Mouse (Mus musculus): ENCODE results near the gene Etv5. TPM values are rescaled to one million over a fixed set of nuclear protein-coding genes. Genes with fewer than 3 reads are reported as not detected.

Gene Etv5
- polyA plus RNA-seq, 1 experiment from 2014 or later, result 27.5 TPM

DNA sequence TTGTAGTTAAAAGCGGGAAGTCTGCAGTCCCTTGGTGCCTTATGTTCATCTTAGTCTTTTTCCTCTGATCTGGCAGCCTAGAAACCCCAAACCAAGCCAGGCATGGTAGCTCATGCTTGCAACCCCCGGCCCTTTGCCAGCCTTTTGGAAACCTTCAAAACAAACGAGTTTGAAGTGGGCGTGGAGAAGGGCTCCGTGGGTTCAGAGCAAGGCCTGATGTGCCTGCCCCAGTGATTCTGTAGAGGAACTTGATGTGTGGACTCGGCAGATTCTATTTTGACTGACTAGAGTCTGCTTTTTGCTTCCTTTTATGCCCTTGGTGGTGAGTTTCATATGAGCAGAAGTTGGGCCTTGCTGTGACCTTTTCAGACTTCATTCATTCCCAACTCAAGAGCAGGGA, 5.3 kb upstream of the Etv5 start:
- Histone ChIP-seq H3K27ac (no peak overlapping the region), H3K4me2 (no peak overlapping the region), H3K4me1 (peaks cover 18% of the 10 kb centered on the region), H3K9me3 (no peaks in the 10 kb centered on the region), H3K4me3 (no peak overlapping the region), H3K27me3 (0 out of 2 replicates have a peak, but pooled peaks cover 2% of the 10 kb centered on the region), H3K36me3 (no peaks in the 10 kb centered on the region), H3K9ac (no peak overlapping the region)
- ATAC-seq (ENCODE audit: insufficient number of reproducible peaks, low FRiP score, low TSS enrichment, low read depth), result no peak
- WGBS, result 44% methylated on average over 6 of the region's 6 CpGs

DNA sequence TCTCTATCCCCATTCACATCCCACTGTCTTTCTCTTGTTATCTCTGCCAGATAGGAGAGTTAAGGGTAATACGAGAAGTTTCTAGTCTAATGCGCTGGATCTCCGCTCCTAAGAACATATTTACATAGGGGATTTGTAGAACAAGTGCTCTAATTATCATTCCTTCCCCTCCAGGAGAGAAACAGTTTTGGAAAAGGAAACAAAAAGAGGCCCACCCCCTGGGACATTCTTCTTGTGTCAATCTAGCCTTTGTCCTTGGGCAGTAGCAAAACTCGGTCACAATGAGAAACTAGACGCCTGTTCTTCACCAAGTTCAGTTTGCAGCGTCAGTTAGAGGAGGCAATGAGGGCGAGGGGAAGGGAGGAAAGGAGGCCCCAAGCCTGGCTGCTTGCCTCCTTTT, 2.7 kb upstream of the Etv5 start:
- no peaks in the 10 kb centered on the region for H3K9me3 ChIP-seq
- peaks cover 27% of the 10 kb centered on the region for H3K4me1 ChIP-seq
- WGBS, result 73% methylated on average over 7 of the region's 7 CpGs
- no peak overlapping the region for H3K4me3 ChIP-seq
- H3K9ac ChIP-seq, result no peak overlapping the region
- H3K36me3 ChIP-seq, result no peaks in the 10 kb centered on the region
- H3K4me2 ChIP-seq, result no peak overlapping the region
- no peak overlapping the region for H3K27ac ChIP-seq
- no peak for ATAC-seq (ENCODE audit: insufficient number of reproducible peaks, low FRiP score, low TSS enrichment, low read depth)
- H3K27me3 ChIP-seq, result 0 out of 2 replicates have a peak, but pooled peaks cover 2% of the 10 kb centered on the region

DNA sequence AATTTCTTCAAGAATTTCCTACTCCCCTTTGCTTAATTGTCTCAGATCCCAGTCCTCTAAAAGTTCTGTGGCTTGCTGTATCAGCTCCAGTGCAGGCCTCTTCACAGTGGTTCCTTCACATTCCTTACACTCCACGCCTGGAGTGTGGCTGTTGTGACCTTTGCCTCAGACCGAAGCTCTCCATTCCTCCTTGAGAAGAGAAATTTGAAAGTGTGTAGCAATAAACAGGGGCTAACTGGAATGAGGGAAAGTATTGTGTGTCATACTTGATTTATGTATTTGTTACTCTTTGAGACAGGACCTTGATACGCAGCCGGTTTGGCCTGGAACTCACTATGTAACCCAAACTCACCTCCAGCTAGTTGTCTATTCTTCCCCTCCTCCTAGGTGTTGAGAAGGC, 1.8 kb upstream of the Etv5 start:
- no peak for ATAC-seq (ENCODE audit: insufficient number of reproducible peaks, low FRiP score, low TSS enrichment, low read depth)
- Histone ChIP-seq H3K4me3 (no peak overlapping the region), H3K27ac (no peak overlapping the region), H3K9ac (no peak overlapping the region), H3K4me2 (no peak overlapping the region), H3K36me3 (no peaks in the 10 kb centered on the region), H3K27me3 (0 out of 2 replicates have a peak, but pooled peaks cover 2% of the 10 kb centered on the region), H3K9me3 (no peaks in the 10 kb centered on the region), H3K4me1 (peaks cover 27% of the 10 kb centered on the region)
- WGBS, result 67% methylated on average over 4 of the region's 4 CpGs

DNA sequence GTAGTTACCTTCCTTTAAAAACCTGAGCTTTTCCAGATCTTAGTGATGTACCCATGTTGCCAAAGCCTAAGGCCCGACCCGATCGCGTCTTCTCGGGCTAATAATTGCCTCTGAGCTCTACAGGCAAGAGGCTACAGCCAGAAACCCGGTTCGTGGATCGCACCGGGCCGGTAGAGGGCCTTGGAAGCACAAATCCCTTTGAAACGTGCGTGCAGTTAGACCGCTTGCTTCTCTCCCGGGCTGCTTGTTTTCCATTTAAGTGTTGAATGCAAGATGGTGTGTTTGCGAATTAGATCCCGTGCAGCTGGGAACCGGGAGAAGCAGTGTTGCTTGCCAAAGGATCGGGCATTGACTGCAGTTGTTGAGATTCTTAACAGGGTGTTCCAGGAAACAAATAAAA, 750 bp upstream of the Etv5 start:
- no peaks in the 10 kb centered on the region for H3K36me3 ChIP-seq
- peak overlapping the region; percentile 86 for H3K27ac ChIP-seq
- under 1% methylated on average over 18 of the region's 18 CpGs for WGBS
- peak overlapping the region; percentile 90 for H3K4me3 ChIP-seq
- H3K9me3 ChIP-seq, result no peaks in the 10 kb centered on the region
- H3K9ac ChIP-seq, result peak overlapping the region; percentile 10; the same call in 1 of the 2 replicates
- H3K4me2 ChIP-seq, result peak overlapping the region; percentile 95
- ATAC-seq (ENCODE audit: insufficient number of reproducible peaks, low FRiP score, low TSS enrichment, low read depth), result no peak
- H3K4me1 ChIP-seq, result peaks cover 27% of the 10 kb centered on the region
- H3K27me3 ChIP-seq, result 0 out of 2 replicates have a peak, but pooled peaks cover 2% of the 10 kb centered on the region

DNA sequence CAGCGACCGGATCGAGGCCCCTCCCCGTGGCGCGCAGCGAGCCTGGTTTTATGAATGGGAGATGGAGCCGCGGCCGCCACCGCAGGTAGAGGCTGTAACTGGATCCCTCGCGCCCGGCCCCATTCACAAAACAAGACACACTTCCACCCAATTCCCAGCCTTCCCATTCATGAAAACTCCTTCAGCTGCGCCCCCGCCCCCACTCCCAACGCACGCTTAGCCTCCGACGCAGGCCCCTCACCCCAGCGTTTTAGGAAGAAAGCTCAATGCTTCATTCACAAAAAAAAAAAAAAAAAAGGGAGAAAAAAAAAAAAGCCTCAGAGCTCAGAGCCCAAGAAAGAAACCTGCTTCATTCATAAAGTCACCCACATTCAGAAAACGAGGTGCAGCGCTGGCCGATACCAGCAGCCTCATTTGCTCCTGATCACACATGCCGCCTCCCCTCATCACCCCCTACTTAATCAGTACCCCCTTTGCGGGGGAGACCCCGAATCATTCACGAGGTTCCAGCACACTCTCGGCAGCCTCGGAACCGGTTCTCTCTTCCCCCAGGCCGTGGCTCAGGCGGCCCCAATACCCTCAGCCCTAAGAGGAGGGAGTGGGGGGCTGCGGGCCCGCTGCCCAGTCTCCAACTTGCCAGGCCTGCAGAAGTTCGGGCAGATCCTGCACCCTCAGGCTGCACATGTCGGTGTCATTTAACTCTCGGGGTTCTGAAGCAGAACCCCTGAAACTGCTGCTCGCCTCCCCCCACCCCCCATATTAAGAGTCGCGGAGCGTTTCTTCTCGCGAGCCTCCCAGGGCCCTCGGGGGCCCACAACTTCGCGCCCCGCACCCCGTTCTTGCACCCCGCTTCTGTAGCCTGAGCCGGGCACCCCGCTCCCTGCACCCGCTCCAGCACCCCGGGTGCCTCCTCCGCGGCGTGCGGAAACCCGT, 812 bp downstream of the Etv5 start:
- H3K4me2 ChIP-seq, result peak overlapping the region; percentile 95
- under 1% methylated on average over 59 of the region's 59 CpGs for WGBS
- H3K27ac ChIP-seq, result peak overlapping the region; percentile 86
- peak overlapping the region; percentile 81 for H3K9ac ChIP-seq
- ATAC-seq (ENCODE audit: insufficient number of reproducible peaks, low FRiP score, low TSS enrichment, low read depth), result no peak
- no peaks in the 10 kb centered on the region for H3K9me3 ChIP-seq
- H3K4me1 ChIP-seq, result peaks cover 31% of the 10 kb centered on the region
- H3K4me3 ChIP-seq, result peak overlapping the region; percentile 90
- no peaks in the 10 kb centered on the region for H3K36me3 ChIP-seq
- H3K27me3 ChIP-seq, result no peaks in the 10 kb centered on the region

DNA sequence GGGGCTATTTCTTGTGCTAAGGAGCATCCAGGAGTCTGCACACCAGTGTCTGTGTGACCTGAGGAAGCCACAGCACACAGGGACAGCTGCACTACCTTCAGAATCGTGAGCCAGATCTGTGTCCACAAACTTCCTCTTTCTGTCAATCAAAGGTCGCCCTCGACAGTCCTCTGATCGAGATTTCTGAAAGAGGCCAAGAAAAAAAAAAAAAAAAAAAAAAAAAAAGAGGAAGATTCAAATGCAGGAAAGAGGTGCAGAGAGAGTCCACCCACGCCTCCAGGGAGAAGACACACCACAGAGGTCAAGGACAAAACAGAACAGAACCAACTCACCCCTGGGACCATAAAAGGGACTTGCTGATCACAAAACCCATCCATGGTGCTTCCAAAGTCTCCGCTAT, 3.4 kb downstream of the Etv5 start:
- Histone ChIP-seq H3K27ac (no peak overlapping the region), H3K36me3 (no peaks in the 10 kb centered on the region), H3K4me1 (peaks cover 28% of the 10 kb centered on the region), H3K4me3 (no peak overlapping the region), H3K4me2 (no peak overlapping the region), H3K9me3 (no peaks in the 10 kb centered on the region), H3K9ac (no peak overlapping the region), H3K27me3 (no peaks in the 10 kb centered on the region)
- WGBS, result 70% methylated on average over 6 of the region's 6 CpGs
- no peak for ATAC-seq (ENCODE audit: insufficient number of reproducible peaks, low FRiP score, low TSS enrichment, low read depth)

DNA sequence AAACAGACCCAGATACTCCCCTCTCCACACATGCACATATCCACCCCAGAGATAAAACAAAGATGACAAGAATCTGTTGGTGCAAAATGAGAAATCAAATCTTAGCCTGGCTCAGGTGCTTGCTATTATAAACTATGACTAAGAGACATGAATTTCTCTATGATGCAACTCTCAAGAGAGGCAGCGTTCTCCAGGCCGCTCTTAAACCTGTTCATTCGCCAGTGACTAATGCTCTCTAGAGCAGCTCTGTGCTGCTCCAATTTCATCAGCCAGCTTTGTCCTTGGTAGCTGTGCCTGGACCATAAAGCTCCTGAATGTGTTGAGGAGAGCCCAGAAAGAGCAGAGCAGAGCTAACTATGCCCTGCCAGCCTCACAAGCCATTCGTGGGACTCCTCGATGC, 5.0 kb downstream of the Etv5 start:
- H3K4me2 ChIP-seq, result no peak overlapping the region
- no peak for ATAC-seq (ENCODE audit: insufficient number of reproducible peaks, low FRiP score, low TSS enrichment, low read depth)
- 45% methylated on average over 5 of the region's 5 CpGs for WGBS

DNA sequence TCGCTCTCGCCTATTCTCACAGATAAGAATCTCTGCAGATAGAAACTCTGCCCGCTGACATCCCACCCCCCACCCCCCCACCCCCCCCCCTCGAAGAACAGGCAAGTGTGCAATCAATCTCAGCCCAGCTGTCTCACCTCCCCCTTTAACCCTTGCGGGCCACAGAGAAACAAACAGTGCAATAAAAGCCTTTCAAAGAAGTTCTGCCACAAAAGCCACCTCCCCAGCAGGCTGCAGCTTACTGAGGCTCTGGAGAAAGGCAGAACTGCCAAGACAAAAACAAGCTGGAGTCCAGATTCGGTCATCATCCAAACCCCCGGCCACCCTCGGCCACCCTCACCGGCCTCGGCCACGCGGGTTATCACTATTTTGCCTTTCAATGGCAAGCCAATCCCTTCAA, 5.6 kb downstream of the Etv5 start:
- ATAC-seq (ENCODE audit: insufficient number of reproducible peaks, low FRiP score, low TSS enrichment, low read depth), result no peak
- no peaks in the 10 kb centered on the region for H3K27me3 ChIP-seq
- H3K36me3 ChIP-seq, result no peaks in the 10 kb centered on the region
- no peak overlapping the region for H3K27ac ChIP-seq
- 28% methylated on average over 12 of the region's 12 CpGs for WGBS
- no peak overlapping the region for H3K9ac ChIP-seq
- no peak overlapping the region for H3K4me2 ChIP-seq
- H3K4me1 ChIP-seq, result peaks cover 35% of the 10 kb centered on the region
- H3K9me3 ChIP-seq, result no peaks in the 10 kb centered on the region
- no peak overlapping the region for H3K4me3 ChIP-seq

More for the DNA sequence above, 5.0 kb downstream of the Etv5 start:
- Histone ChIP-seq H3K27ac (no peak overlapping the region), H3K4me1 (peaks cover 30% of the 10 kb centered on the region), H3K4me3 (no peak overlapping the region), H3K9ac (no peak overlapping the region), H3K9me3 (no peaks in the 10 kb centered on the region), H3K36me3 (no peaks in the 10 kb centered on the region), H3K27me3 (no peaks in the 10 kb centered on the region)

DNA sequence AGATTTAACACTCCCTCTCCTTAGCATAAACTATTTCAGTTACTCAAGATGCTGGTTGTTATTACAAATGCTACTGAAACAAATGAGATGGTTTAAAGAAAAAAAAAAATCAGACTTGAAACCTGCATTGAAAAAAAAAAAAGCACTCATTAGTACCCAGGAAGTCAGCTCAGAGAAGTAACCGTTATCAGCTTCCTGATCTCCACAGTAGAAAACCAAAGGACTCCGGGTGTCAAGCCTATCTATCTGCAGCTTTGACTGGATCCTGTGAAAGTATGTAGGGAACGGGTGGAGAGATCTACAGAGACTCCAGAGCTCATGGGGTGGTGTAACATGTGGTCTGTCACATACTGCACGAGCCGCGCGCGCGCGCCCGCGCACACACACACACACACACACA, 7.7 kb downstream of the Etv5 start:
- no peak overlapping the region for H3K4me2 ChIP-seq
- no peaks in the 10 kb centered on the region for H3K27me3 ChIP-seq
- no peaks in the 10 kb centered on the region for H3K36me3 ChIP-seq
- H3K27ac ChIP-seq, result no peak overlapping the region
- WGBS, result 85% methylated on average over 12 of the region's 12 CpGs
- ATAC-seq (ENCODE audit: insufficient number of reproducible peaks, low FRiP score, low TSS enrichment, low read depth), result no peak
- H3K9me3 ChIP-seq, result no peaks in the 10 kb centered on the region
- H3K4me1 ChIP-seq, result peaks cover 35% of the 10 kb centered on the region
- H3K9ac ChIP-seq, result no peak overlapping the region
- H3K4me3 ChIP-seq, result no peak overlapping the region

DNA sequence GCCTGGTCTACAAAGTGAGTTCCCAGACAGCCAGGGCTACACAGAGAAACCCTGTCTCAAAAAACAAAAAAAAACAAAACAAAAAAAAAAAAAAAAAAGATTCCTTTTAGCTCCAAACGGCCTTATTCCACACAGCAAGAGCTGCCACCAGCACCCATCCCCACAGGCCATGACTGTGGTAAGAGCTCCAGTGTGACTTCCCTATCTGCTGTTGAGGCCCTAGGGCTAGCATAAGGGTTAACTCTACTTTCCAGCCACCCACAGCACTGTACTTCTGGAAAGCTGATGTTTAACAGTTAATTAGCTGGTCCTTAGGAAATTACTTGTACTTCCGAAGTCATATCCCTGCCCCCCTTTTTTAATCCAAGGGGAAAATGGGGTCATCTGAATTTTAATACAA, 8.2 kb downstream of the Etv5 start:
- no peak for ATAC-seq (ENCODE audit: insufficient number of reproducible peaks, low FRiP score, low TSS enrichment, low read depth)
- H3K27me3 ChIP-seq, result no peaks in the 10 kb centered on the region
- no peaks in the 10 kb centered on the region for H3K9me3 ChIP-seq
- no peak overlapping the region for H3K4me2 ChIP-seq
- H3K9ac ChIP-seq, result no peak overlapping the region
- no peak overlapping the region for H3K4me3 ChIP-seq
- H3K36me3 ChIP-seq, result 0 out of 2 replicates have a peak, but pooled peaks cover under 1% of the 10 kb centered on the region
- H3K27ac ChIP-seq, result no peak overlapping the region
- H3K4me1 ChIP-seq, result peaks cover 35% of the 10 kb centered on the region
- 56% methylated on average over 2 of the region's 2 CpGs for WGBS

DNA sequence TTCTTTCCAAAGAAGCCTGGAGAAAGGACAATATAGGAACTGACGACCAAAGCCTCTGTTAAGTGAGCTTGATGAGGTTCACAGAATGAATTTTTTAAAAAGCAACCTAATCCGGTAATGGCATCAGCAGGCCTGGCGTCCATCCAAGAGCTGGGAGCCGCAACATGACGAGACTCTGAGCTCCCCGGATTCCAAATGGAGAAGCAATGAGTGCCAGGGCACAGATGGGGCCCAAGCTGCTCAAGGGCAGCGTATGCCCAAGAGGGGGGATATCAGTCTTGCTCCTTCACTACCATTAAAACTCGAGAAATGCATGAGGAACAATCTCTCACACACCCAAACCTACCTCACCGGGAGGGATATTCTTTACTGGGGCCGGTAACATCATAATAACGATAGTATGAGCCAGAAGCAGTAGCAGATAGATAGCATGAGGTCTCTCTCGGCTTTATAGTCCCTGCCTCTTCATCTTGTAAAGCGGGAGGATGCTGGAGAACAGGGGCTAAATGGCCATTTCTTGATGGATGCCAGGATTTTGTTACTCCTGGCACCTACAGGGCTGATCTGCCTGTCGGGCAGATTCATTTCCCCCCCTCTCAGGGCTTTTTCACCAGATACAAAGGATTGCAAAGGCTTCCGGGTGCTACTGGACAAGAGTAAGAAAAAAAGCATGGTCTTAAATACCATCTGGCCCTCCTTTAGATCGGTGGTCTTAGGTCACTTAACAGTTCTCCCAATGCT, 9.1 kb downstream of the Etv5 start:
- Histone ChIP-seq H3K36me3 (0 out of 2 replicates have a peak, but pooled peaks cover 4% of the 10 kb centered on the region), H3K27ac (peak overlapping the region; percentile 50; the same call in 1 of the 2 replicates), H3K27me3 (no peaks in the 10 kb centered on the region), H3K4me1 (peaks cover 35% of the 10 kb centered on the region), H3K4me3 (no peak overlapping the region), H3K9me3 (no peaks in the 10 kb centered on the region), H3K4me2 (peak overlapping the region; percentile 20; the same call in 1 of the 2 replicates), H3K9ac (no peak overlapping the region)
- no peak for ATAC-seq (ENCODE audit: insufficient number of reproducible peaks, low FRiP score, low TSS enrichment, low read depth)
- WGBS, result 41% methylated on average over 16 of the region's 16 CpGs

DNA sequence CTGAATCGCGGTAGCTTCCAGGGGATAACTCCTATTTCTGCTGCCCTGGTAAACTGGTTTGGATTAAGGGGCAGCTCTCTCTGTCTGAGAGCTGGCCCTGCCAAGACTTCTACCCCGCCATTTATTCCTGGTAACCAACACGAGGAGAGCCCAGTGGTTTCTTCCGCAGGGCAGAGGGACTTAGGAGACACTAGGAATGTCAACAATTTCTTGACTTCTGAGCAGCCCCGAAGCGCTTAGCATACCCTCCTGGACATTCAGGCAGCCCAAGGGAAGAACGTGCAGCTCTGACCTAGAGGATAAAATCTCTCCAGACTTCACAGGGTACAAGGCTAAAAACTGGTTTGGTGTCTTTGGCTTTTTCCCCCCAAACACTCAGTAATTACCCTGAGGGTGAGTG, 10.1 kb downstream of the Etv5 start:
- Histone ChIP-seq H3K4me2 (peak overlapping the region; percentile 41), H3K9ac (no peak overlapping the region), H3K4me3 (peak overlapping the region; percentile 11; the same call in 1 of the 2 replicates), H3K36me3 (peaks cover 9% of the 10 kb centered on the region; the same call in 1 of the 2 replicates), H3K4me1 (peaks cover 31% of the 10 kb centered on the region), H3K27me3 (no peaks in the 10 kb centered on the region), H3K27ac (peak overlapping the region; percentile 64), H3K9me3 (no peaks in the 10 kb centered on the region)
- 21% methylated on average over 8 of the region's 8 CpGs for WGBS
- no peak for ATAC-seq (ENCODE audit: insufficient number of reproducible peaks, low FRiP score, low TSS enrichment, low read depth)
